Mouse (Mus musculus): ENCODE data around the gene Larp4.

- TF ChIP-seq CTCF (IDR thresholded peaks at IDR 0.05; ENCODE audit: borderline replicate concordance, insufficient read depth, low read length) (no peak), POLR2A (IDR thresholded peaks at IDR 0.05; ENCODE audit: low read depth, low read length) (no peak)
Measured at GRCm38 (mm10) chr15:100029900-100030299, 60.0 kb downstream of the Larp4 start.

Measured in embryonic fibroblast, embryonic 13.5 days (primary cell).